Mouse (Mus musculus): ENCODE data around the gene Nup88. TPM values are rescaled to one million over a fixed set of nuclear protein-coding genes. Genes with fewer than 3 reads are reported as not detected.
"Not testable (repeated sequence)": the region's sequence is repeated elsewhere in the genome, so short reads cannot be mapped to it uniquely, and the experiment has no call there.

The Nup88 gene
- polyA plus RNA-seq, 1 experiment from 2014 or later, result 107 TPM

DNA sequence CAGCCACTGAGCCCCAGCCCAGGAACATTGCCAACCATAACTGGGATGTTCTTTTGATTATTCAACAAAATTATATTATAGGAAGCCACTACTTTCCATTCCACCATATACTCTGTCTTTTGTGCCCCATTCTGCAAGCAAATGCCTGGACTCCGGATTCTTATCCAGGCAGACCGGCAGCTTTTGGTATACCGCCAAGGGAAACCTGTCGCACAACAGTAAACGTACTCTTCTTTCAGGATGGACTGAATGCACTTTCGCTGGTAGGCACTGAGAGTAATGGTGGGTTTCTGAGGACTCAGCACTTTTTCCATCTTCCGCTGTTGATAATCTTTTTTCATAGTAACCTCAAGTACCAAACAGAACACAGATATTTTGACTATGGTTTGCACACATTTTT is 26.1 kb downstream of the Nup88 start:
- Histone ChIP-seq H3K4me1 (ENCODE audit: control insufficient read depth, insufficient read depth, low read length) (no peaks in the 10 kb centered on the region), H3K27ac (ENCODE audit: low read length) (no peak overlapping the region), H3K9ac (ENCODE audit: low read length) (no peak overlapping the region), H3K36me3 (ENCODE audit: control insufficient read depth, insufficient read depth, low read length) (peaks cover 34% of the 10 kb centered on the region), H3K9me3 (replicated peaks; ENCODE audit: control insufficient read depth, low read length) (no peaks in the 10 kb centered on the region), H3K4me3 (replicated peaks; ENCODE audit: low read length) (no peak overlapping the region), H3K27me3 (ENCODE audit: control insufficient read depth, insufficient read depth, low read length) (no peaks in the 10 kb centered on the region), H3K4me2 (ENCODE audit: low read depth, low read length) (no peak overlapping the region)
- ATAC-seq (ENCODE audit: insufficient read depth, low FRiP score), result no peak
- 87% methylated on average over 7 of the region's 7 CpGs for WGBS

DNA sequence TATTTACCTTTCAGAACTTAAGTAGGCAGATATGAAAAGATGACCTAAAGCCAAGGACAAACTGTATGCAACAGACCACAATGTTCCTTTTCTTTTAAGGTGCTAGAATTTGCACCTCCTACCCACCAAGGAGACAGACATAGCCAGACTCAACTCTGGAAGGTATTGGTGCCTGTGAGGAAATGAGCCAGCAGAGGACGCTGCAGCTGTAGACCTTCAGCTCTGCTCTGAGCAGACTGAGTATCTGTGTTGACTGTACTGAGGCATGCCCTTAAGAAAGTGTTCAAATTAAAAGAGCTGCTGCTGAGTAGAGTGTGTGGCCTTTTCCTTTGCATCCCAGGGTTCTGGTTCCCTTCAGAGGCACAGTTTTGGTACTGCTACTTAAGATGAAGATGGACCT is 27.2 kb downstream of the Nup88 start:
- no peak overlapping the region for H3K4me2 ChIP-seq (ENCODE audit: low read depth, low read length)
- H3K27me3 ChIP-seq (ENCODE audit: control insufficient read depth, insufficient read depth, low read length), result no peaks in the 10 kb centered on the region
- ATAC-seq (ENCODE audit: insufficient read depth, low FRiP score), result no peak
- H3K4me3 ChIP-seq (replicated peaks; ENCODE audit: low read length), result no peak overlapping the region
- no peak overlapping the region for H3K9ac ChIP-seq (ENCODE audit: low read length)
- peaks cover 32% of the 10 kb centered on the region for H3K36me3 ChIP-seq (ENCODE audit: control insufficient read depth, insufficient read depth, low read length)
- H3K27ac ChIP-seq (ENCODE audit: low read length), result no peak overlapping the region
- no peaks in the 10 kb centered on the region for H3K4me1 ChIP-seq (ENCODE audit: control insufficient read depth, insufficient read depth, low read length)
- 94% methylated on average over 1 of the region's 1 CpGs for WGBS
- no peaks in the 10 kb centered on the region for H3K9me3 ChIP-seq (replicated peaks; ENCODE audit: control insufficient read depth, low read length)

DNA sequence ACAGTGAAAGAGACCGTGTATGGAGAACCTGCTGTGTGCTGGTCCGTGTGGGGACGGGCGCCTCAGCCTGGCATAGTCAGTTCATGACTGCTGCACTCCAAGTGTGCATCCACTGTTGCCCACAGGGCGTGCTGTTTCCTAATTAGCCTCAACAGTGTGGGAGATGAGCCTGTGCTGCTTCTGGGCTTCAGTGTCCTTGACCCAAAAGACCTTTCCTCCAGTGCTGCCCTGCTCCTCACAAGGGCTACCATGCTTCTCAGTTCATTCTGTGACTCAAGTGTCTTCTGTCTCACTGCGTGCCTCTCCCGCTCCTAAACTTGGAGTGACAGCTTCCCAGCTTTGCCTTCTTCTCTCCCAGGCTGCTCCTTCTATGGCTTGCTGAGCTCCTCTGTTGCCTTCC is 34.5 kb downstream of the Nup88 start:
- Histone ChIP-seq H3K27ac (ENCODE audit: low read length) (no peak overlapping the region), H3K36me3 (ENCODE audit: control insufficient read depth, insufficient read depth, low read length) (peaks cover 4% of the 10 kb centered on the region; the same call in 1 of the 2 replicates), H3K9me3 (replicated peaks; ENCODE audit: control insufficient read depth, low read length) (no peaks in the 10 kb centered on the region), H3K27me3 (ENCODE audit: control insufficient read depth, insufficient read depth, low read length) (no peaks in the 10 kb centered on the region), H3K4me1 (ENCODE audit: control insufficient read depth, insufficient read depth, low read length) (no peaks in the 10 kb centered on the region), H3K9ac (ENCODE audit: low read length) (no peak overlapping the region), H3K4me2 (ENCODE audit: low read depth, low read length) (no peak overlapping the region), H3K4me3 (replicated peaks; ENCODE audit: low read length) (no peak overlapping the region)
- no peak for ATAC-seq (ENCODE audit: insufficient read depth, low FRiP score)
- 90% methylated on average over 7 of the region's 7 CpGs for WGBS

DNA sequence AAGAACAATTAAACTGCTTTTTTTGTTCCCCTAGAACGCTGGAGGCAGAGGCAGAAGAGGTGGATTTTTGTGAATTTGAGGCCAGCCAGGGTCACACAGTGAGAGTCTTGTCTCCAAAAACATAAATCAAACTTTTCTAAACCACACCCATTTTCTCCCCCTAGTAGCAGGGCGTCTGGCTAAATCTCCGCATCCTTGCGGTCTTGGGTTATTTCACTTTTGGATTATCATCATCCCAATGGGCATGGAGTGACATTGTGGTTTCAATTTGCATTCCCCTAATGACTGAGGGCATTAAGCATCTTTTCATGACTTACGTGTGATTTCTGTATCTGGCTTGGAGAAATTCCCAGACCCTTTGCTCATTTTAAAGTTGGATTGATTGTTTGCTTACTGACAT is 38.3 kb downstream of the Nup88 start:
- H3K9ac ChIP-seq (ENCODE audit: low read length), result no peak overlapping the region
- no peak overlapping the region for H3K4me3 ChIP-seq (replicated peaks; ENCODE audit: low read length)
- ATAC-seq (ENCODE audit: insufficient read depth, low FRiP score), result no peak
- H3K9me3 ChIP-seq (replicated peaks; ENCODE audit: control insufficient read depth, low read length), result no peaks in the 10 kb centered on the region
- H3K36me3 ChIP-seq (ENCODE audit: control insufficient read depth, insufficient read depth, low read length), result peaks cover 6% of the 10 kb centered on the region; the same call in 1 of the 2 replicates
- H3K27me3 ChIP-seq (ENCODE audit: control insufficient read depth, insufficient read depth, low read length), result no peaks in the 10 kb centered on the region
- H3K4me1 ChIP-seq (ENCODE audit: control insufficient read depth, insufficient read depth, low read length), result no peaks in the 10 kb centered on the region
- WGBS, result 77% methylated on average over 5 of the region's 5 CpGs
- H3K27ac ChIP-seq (ENCODE audit: low read length), result no peak overlapping the region
- no peak overlapping the region for H3K4me2 ChIP-seq (ENCODE audit: low read depth, low read length)

DNA sequence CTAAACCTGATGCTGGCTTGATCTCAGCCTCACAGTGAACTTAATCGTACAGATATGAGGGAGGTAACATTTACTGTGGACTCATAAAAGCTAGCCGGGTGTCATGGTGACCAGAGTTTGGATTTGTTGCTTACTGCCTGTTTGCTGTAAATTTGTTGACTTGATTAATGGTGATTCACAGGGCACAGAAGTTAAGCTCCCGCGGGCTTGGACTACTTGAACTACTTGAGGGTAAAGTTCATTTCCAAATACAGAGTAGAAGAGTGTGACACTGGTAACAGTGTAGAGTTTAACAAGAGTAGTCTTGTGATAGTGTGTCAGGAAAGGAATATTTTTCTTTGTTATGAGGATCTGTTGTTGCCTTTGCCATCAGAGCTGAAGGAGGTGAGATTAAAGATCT is 50.2 kb downstream of the Nup88 start:
- Histone ChIP-seq H3K4me2 (ENCODE audit: low read depth, low read length) (no peak overlapping the region), H3K4me1 (ENCODE audit: control insufficient read depth, insufficient read depth, low read length) (no peaks in the 10 kb centered on the region), H3K9ac (ENCODE audit: low read length) (no peak overlapping the region), H3K36me3 (ENCODE audit: control insufficient read depth, insufficient read depth, low read length) (peaks cover 6% of the 10 kb centered on the region), H3K9me3 (replicated peaks; ENCODE audit: control insufficient read depth, low read length) (no peaks in the 10 kb centered on the region), H3K4me3 (replicated peaks; ENCODE audit: low read length) (no peak overlapping the region), H3K27me3 (ENCODE audit: control insufficient read depth, insufficient read depth, low read length) (no peaks in the 10 kb centered on the region), H3K27ac (ENCODE audit: low read length) (no peak overlapping the region)
- no peak for ATAC-seq (ENCODE audit: insufficient read depth, low FRiP score)
- 83% methylated on average over 4 of the region's 4 CpGs for WGBS

DNA sequence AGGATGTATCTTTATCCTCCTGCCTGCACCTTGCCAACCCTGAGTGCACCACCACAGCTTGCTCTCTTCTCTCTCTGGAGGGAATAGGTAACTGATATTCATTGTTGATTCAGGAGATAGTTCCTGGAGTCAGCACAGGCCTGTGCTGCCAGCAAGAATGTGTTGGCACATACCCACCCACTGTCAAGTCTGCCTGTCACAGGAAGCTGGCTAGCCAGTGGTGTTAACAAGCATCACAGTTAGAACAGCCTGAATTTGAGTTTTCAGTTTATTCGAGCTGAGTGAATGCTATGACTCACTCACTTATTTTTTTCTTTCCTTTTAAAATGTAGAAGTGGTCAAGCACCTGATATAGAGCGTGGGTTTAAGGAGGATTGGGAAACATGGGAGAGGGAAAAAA is 51.9 kb downstream of the Nup88 start:
- no peaks in the 10 kb centered on the region for H3K4me1 ChIP-seq (ENCODE audit: control insufficient read depth, insufficient read depth, low read length)
- ATAC-seq (ENCODE audit: insufficient read depth, low FRiP score), result no peak
- WGBS, result 88% methylated on average over 2 of the region's 2 CpGs
- H3K27me3 ChIP-seq (ENCODE audit: control insufficient read depth, insufficient read depth, low read length), result no peaks in the 10 kb centered on the region
- H3K4me2 ChIP-seq (ENCODE audit: low read depth, low read length), result no peak overlapping the region
- no peak overlapping the region for H3K27ac ChIP-seq (ENCODE audit: low read length)
- no peak overlapping the region for H3K4me3 ChIP-seq (replicated peaks; ENCODE audit: low read length)
- no peaks in the 10 kb centered on the region for H3K9me3 ChIP-seq (replicated peaks; ENCODE audit: control insufficient read depth, low read length)
- no peak overlapping the region for H3K9ac ChIP-seq (ENCODE audit: low read length)
- H3K36me3 ChIP-seq (ENCODE audit: control insufficient read depth, insufficient read depth, low read length), result peaks cover 10% of the 10 kb centered on the region

DNA sequence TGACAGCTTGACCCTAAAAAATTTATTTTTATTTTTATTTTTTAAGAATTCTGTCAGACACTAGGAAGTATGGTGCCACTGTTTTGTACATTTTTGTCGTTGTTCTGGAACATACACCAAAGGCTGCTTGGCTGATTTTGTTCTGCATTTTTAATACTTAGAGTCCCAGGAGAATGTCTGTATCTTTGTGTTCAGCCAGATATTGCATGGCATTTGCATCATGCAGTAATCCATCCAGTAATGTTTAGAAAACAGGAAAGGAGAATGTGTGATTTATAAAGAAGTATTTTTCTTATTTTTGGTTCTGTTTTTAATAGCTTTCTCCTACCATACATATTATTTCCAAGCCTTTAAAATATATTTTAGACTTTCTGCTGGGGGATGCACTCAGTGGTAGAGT is 57.9 kb downstream of the Nup88 start:
- ATAC-seq (ENCODE audit: insufficient read depth, low FRiP score), result no peak
- Histone ChIP-seq H3K4me2 (ENCODE audit: low read depth, low read length) (no peak overlapping the region), H3K4me3 (replicated peaks; ENCODE audit: low read length) (no peak overlapping the region), H3K27me3 (ENCODE audit: control insufficient read depth, insufficient read depth, low read length) (no peaks in the 10 kb centered on the region), H3K9ac (ENCODE audit: low read length) (no peak overlapping the region), H3K27ac (ENCODE audit: low read length) (no peak overlapping the region), H3K36me3 (ENCODE audit: control insufficient read depth, insufficient read depth, low read length) (0 out of 2 replicates have a peak, but pooled peaks cover 12% of the 10 kb centered on the region), H3K9me3 (replicated peaks; ENCODE audit: control insufficient read depth, low read length) (no peaks in the 10 kb centered on the region), H3K4me1 (ENCODE audit: control insufficient read depth, insufficient read depth, low read length) (no peaks in the 10 kb centered on the region)
- 93% methylated on average over 1 of the region's 1 CpGs for WGBS

DNA sequence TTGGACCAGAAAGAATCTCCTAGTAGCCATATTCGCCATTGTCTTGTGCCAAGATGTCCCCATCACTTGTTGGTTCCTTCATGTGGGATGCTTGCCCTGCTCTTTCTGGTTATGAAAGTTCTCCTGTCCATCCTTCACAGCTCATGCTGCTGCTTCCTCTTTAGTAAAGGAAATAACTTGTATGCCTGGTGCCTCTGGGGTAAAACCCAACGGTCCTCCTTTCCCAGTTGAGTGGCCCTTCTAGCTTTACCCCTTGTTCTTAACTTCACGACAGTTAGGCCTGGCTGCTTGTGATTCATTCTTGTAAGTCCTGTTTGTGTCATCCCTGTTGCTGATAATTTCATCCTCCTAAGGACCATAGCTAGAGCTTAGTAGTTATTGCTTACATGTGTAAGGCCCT is 58.5 kb downstream of the Nup88 start:
- no peaks in the 10 kb centered on the region for H3K4me1 ChIP-seq (ENCODE audit: control insufficient read depth, insufficient read depth, low read length)
- H3K36me3 ChIP-seq (ENCODE audit: control insufficient read depth, insufficient read depth, low read length), result 0 out of 2 replicates have a peak, but pooled peaks cover 12% of the 10 kb centered on the region
- no peaks in the 10 kb centered on the region for H3K27me3 ChIP-seq (ENCODE audit: control insufficient read depth, insufficient read depth, low read length)
- no peak overlapping the region for H3K4me3 ChIP-seq (replicated peaks; ENCODE audit: low read length)
- H3K9ac ChIP-seq (ENCODE audit: low read length), result no peak overlapping the region
- WGBS, result 87% methylated on average over 3 of the region's 3 CpGs
- ATAC-seq (ENCODE audit: insufficient read depth, low FRiP score), result no peak
- H3K9me3 ChIP-seq (replicated peaks; ENCODE audit: control insufficient read depth, low read length), result no peaks in the 10 kb centered on the region
- no peak overlapping the region for H3K4me2 ChIP-seq (ENCODE audit: low read depth, low read length)
- no peak overlapping the region for H3K27ac ChIP-seq (ENCODE audit: low read length)

DNA sequence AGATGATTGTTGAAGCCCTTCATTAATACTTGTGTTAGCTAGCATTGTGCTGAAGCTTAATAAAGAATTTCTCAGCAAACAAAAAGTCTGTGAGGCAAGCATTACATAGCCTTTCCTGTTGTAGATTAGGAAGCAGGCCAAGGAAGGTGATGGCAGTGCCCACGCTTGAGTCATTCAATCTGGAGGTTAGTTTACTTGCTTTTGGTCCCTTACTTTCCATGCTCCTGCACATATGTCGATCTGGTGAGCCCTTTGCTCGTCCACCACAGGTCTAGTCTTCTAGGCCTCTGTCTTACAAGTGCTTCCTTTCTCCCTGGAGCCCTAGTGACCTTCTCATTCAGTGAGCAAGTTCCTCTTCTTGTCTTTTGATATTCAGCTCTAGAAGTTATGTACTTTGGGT is 63.1 kb downstream of the Nup88 start:
- H3K9me3 ChIP-seq (replicated peaks; ENCODE audit: control insufficient read depth, low read length), result no peaks in the 10 kb centered on the region
- no peak overlapping the region for H3K27ac ChIP-seq (ENCODE audit: low read length)
- 0 out of 2 replicates have a peak, but pooled peaks cover 11% of the 10 kb centered on the region for H3K36me3 ChIP-seq (ENCODE audit: control insufficient read depth, insufficient read depth, low read length)
- H3K4me2 ChIP-seq (ENCODE audit: low read depth, low read length), result no peak overlapping the region
- WGBS, result 72% methylated on average over 3 of the region's 3 CpGs
- no peak overlapping the region for H3K4me3 ChIP-seq (replicated peaks; ENCODE audit: low read length)
- ATAC-seq (ENCODE audit: insufficient read depth, low FRiP score), result no peak
- no peaks in the 10 kb centered on the region for H3K27me3 ChIP-seq (ENCODE audit: control insufficient read depth, insufficient read depth, low read length)
- H3K4me1 ChIP-seq (ENCODE audit: control insufficient read depth, insufficient read depth, low read length), result no peaks in the 10 kb centered on the region
- no peak overlapping the region for H3K9ac ChIP-seq (ENCODE audit: low read length)

DNA sequence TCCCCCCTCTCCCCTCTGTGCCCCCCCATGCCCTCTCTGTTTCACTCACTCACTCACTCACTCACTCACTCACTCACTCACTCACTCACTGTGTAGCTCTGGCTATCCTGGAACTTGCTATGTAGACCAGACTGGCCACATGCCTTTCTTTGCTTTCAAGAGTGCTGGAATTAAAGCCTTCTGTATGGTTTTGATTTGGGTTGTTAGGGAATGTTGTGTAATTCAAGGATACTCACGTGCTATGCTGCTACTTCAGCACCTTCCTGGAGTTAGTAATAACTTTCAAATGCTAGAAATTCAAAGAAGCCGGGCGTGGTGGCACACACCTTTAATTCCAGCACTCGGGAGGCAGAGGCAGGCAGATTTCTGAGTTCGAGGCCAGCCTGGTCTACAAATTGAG is 71.6 kb downstream of the Nup88 start:
- 94% methylated on average over 5 of the region's 5 CpGs for WGBS
- H3K4me1 ChIP-seq (ENCODE audit: control insufficient read depth, insufficient read depth, low read length); H3K9me3 ChIP-seq (replicated peaks; ENCODE audit: control insufficient read depth, low read length); H3K4me3 ChIP-seq (replicated peaks; ENCODE audit: low read length); H3K9ac ChIP-seq (ENCODE audit: low read length); H3K27me3 ChIP-seq (ENCODE audit: control insufficient read depth, insufficient read depth, low read length); H3K4me2 ChIP-seq (ENCODE audit: low read depth, low read length); ATAC-seq (ENCODE audit: insufficient read depth, low FRiP score); H3K27ac ChIP-seq (ENCODE audit: low read length): not testable (repeated sequence)
- H3K36me3 ChIP-seq (ENCODE audit: control insufficient read depth, insufficient read depth, low read length), result peaks cover 20% of the 10 kb centered on the region

Data from stomach, embryonic 16.5 days (tissue).